Mouse (Mus musculus): ENCODE results near the gene Met. TPM values are rescaled to one million over a fixed set of nuclear protein-coding genes. Genes with fewer than 3 reads are reported as not detected.

The Met gene
- total and polyA plus RNA-seq, 3 experiments = 0.13 to 0.53 (median 0.26) TPM

DNA sequence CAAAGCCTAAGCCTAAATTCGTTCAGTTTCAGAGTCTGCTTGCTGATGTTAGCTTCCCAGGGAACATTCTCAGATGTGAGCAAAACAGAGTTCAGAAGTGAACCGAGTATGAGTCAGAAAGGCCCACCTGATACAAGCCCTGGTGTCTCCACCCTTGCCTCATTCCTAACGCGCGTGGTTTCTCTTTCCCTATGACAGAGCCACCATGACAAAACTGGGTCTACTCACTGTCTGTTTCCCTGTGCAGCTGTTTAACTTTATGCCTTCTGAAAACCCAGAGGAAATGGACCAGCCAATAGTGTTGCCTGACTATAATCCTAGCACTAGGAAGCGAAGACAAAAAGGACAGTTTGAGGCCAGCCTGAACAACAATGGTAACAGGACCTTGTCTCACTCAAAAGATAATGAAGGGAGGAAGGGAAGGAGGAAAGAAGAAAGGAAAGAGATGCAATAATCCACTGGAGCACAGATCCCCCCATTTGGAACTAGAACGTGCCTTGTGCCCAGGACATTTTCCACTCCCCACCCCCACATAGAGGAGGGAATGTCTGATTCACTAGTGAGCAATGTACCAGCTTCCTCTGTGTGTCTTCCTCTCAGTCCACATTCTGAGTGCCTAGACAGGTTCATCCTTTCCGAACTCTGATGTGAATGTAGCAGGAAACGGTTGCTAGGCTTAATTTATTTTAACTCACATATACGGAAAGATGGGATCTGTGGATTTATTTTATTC lies 15.4 kb downstream of the Met start:
- no peak overlapping the region for H3K27ac ChIP-seq (ENCODE audit: insufficient read depth, low read depth)
- TF ChIP-seq GABPA (IDR thresholded peaks at IDR 0.05; ENCODE audit: insufficient replicate concordance, low read depth, low read length) (no peak), MEF2A (IDR thresholded peaks at IDR 0.05; ENCODE audit: borderline replicate concordance, low read depth, low read length) (no peak), BHLHE40 (IDR thresholded peaks at IDR 0.05; ENCODE audit: low read depth, low read length) (no peak), UBTF (IDR thresholded peaks at IDR 0.05; ENCODE audit: low read depth, low read length) (no peak), JUN (IDR thresholded peaks at IDR 0.05; ENCODE audit: insufficient read depth, low read depth, low read length) (no peak), USF2 (conservative IDR thresholded peaks at IDR 0.05; ENCODE audit: low read depth, low read length) (no peak), NRF1 (IDR thresholded peaks at IDR 0.05; ENCODE audit: low read depth, low read length) (no peak), ZC3H11A (IDR thresholded peaks at IDR 0.05; ENCODE audit: low read depth, low read length) (no peak), ELF1 (IDR thresholded peaks at IDR 0.05; ENCODE audit: low read depth, low read length) (no peak), MAFK (IDR thresholded peaks at IDR 0.05; ENCODE audit: insufficient replicate concordance, low read length) (no peak), CHD2 (IDR thresholded peaks at IDR 0.05; ENCODE audit: low read length) (no peak), CHD1 (IDR thresholded peaks at IDR 0.05; ENCODE audit: low read depth, low read length) (no peak), PAX5 (IDR thresholded peaks at IDR 0.05; ENCODE audit: low read length) (no peak), MXI1 (IDR thresholded peaks at IDR 0.05; ENCODE audit: low read depth, low read length) (no peak), MYC (IDR thresholded peaks at IDR 0.05; ENCODE audit: low read depth, low read length) (no peak), ETS1 (conservative IDR thresholded peaks at IDR 0.05; ENCODE audit: low read depth, low read length) (no peak), MAZ (IDR thresholded peaks at IDR 0.05; ENCODE audit: low read depth, low read length) (no peak), USF1 (IDR thresholded peaks at IDR 0.05; ENCODE audit: low read depth, low read length) (no peak), POLR2AphosphoS2 (IDR thresholded peaks at IDR 0.05; ENCODE audit: low read depth, low read length) (no peak), POLR2A (IDR thresholded peaks at IDR 0.05; ENCODE audit: low read depth, low read length) (no peak)
- H3K9ac ChIP-seq (ENCODE audit: insufficient read depth, low read depth) = no peak overlapping the region
- DNase-seq (ENCODE audit: extremely low read depth) = peak; percentile 7
- peaks cover 0 to 16% of the 10 kb centered on the region in 2 experiments; a peak in 2 of 4 replicates for H3K4me1 ChIP-seq (ENCODE audit: control insufficient read depth in 1 of 2, insufficient read depth in 2 of 2)
- H3K79me2 ChIP-seq (replicated peaks; ENCODE audit: control insufficient read depth, extremely low read depth, insufficient read depth, poor library complexity, severe bottlenecking) = no peaks in the 10 kb centered on the region
- no peaks in the 10 kb centered on the region for H3K36me3 ChIP-seq (replicated peaks in 1 of 2; ENCODE audit: control insufficient read depth in 1 of 2, insufficient read depth in 1 of 2, low read length in 1 of 2)
- dilution Hi-C loops (cut with MboI; ENCODE audit: extremely low pct_ligation_motif_present, extremely low pct_unique_long_range_greater_than_20kb, low sequenced_read_pairs) (no loop called here), in situ Hi-C loops (cut with MboI; ENCODE audit: low pct_ligation_motif_present, low pct_unique_long_range_greater_than_20kb, low sequenced_read_pairs) (no loop called here)
- no peak overlapping the region for H3K4me3 ChIP-seq (replicated peaks in 1 of 3; ENCODE audit: low read depth in 2 of 3, low read length in 2 of 3, poor library complexity in 1 of 3)
- H3K9me3 ChIP-seq (replicated peaks; ENCODE audit: low read length) = no peaks in the 10 kb centered on the region
- peak overlapping the region; percentile 34 for H3K4me2 ChIP-seq (ENCODE audit: insufficient read depth, low read depth, poor library complexity, severe bottlenecking)
- no peaks in the 10 kb centered on the region for H3K27me3 ChIP-seq (replicated peaks)

DNA sequence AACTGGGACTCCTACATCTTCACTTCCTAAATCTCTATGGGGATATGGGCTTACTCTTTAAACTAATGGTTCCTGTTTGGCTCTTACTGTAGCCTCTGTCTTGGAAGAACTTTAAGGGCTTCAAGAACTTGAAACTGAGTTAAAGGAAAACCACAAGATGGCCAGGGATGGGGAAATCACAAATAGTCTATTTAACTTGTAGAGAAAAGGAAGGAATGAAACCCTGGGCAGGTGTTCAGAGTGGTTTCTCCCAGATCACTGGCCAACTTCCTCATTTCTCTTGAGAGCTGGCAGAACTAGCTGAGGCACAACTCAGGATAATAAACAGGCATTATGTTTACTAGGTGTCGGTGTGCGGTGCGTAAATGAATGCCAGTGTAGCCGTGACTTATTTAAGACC lies 17.5 kb downstream of the Met start:
- no peak overlapping the region for H3K27ac ChIP-seq (ENCODE audit: insufficient read depth, low read depth)
- TF ChIP-seq ELF1 (IDR thresholded peaks at IDR 0.05; ENCODE audit: low read depth, low read length) (no peak), EP300 (IDR thresholded peaks at IDR 0.05; ENCODE audit: low read length) (0 out of 2 replicates have a peak, but pooled peaks have one; percentile 17), IRF4 (IDR thresholded peaks at IDR 0.05; ENCODE audit: low read depth, low read length) (0 out of 2 replicates have a peak, but pooled peaks have one; percentile 7)

More for the DNA sequence above, 17.5 kb downstream of the Met start:
- Histone ChIP-seq H3K9ac (ENCODE audit: insufficient read depth, low read depth) (no peak overlapping the region), H3K4me2 (ENCODE audit: insufficient read depth, low read depth, poor library complexity, severe bottlenecking) (no peak overlapping the region), H3K36me3 (replicated peaks in 1 of 2; ENCODE audit: control insufficient read depth in 1 of 2, insufficient read depth in 1 of 2, low read length in 1 of 2) (no peaks in the 10 kb centered on the region), H3K27me3 (replicated peaks) (no peaks in the 10 kb centered on the region), H3K9me3 (replicated peaks; ENCODE audit: low read length) (no peaks in the 10 kb centered on the region), H3K79me2 (replicated peaks; ENCODE audit: control insufficient read depth, extremely low read depth, insufficient read depth, poor library complexity, severe bottlenecking) (no peaks in the 10 kb centered on the region), H3K4me1 (ENCODE audit: control insufficient read depth in 1 of 2, insufficient read depth in 2 of 2) (peaks cover 0 to 16% of the 10 kb centered on the region in 2 experiments; a peak in 2 of 4 replicates), H3K4me3 (replicated peaks in 1 of 3; ENCODE audit: low read depth in 2 of 3, low read length in 2 of 3, poor library complexity in 1 of 3) (no peak overlapping the region)
- peak; percentile 16 for DNase-seq (ENCODE audit: extremely low read depth)
- dilution Hi-C loops (cut with MboI; ENCODE audit: extremely low pct_ligation_motif_present, extremely low pct_unique_long_range_greater_than_20kb, low sequenced_read_pairs) (no loop called here), in situ Hi-C loops (cut with MboI; ENCODE audit: low pct_ligation_motif_present, low pct_unique_long_range_greater_than_20kb, low sequenced_read_pairs) (no loop called here)
